Mouse (Mus musculus): ENCODE data around the gene Tenm4. TPM values are rescaled to one million over a fixed set of nuclear protein-coding genes. Genes with fewer than 3 reads are reported as not detected.

The Tenm4 gene
- polyA plus RNA-seq, 1 experiment from 2014 or later: 4.5 TPM

DNA sequence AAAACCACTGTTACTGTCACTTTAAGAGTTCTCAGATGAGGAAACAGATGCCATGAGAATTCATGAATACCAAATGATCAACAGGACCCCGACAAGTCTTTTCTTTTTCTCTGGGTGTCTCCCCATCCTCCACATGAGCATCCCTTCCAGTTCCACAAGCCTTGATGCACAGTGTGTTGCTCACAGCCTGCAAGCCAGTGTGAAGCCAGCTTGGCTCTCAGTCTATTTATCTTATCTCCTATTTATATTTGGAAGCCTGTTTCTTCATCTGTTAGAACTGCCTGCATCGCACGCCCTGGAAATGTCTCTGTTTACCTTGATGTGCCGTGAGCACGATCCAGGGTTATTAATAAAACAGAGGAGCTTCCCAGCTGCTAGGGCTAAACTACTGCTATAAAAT, 169.8 kb downstream of the Tenm4 start:
- no peak for DNase-seq (ENCODE audit: low spot score)

- no peak for DNase-seq (ENCODE audit: low spot score)
Measured at GRCm38 (mm10) chr7:96341479-96341878, 170.4 kb downstream of the Tenm4 start.

DNA sequence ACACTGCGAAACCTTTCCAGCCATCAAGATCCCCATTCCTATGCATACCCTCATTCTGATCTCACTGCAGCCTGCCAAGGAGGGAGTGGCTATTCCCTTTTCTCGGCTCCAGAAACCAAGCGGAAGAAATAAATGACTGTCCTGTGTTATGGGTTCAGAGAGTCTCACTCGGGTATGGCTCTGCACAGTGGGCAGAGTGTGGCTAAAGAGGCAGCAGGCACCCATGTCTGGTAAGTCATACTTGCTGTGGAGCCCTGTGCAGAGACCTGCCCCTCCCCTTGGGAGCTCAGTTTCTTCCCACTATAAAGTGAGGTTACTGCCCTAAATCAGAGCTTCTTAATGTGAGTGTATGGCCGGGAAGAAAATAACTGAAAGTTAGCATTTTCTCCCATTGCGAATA, 171.9 kb downstream of the Tenm4 start:
- no peak for DNase-seq (ENCODE audit: low spot score)

DNA sequence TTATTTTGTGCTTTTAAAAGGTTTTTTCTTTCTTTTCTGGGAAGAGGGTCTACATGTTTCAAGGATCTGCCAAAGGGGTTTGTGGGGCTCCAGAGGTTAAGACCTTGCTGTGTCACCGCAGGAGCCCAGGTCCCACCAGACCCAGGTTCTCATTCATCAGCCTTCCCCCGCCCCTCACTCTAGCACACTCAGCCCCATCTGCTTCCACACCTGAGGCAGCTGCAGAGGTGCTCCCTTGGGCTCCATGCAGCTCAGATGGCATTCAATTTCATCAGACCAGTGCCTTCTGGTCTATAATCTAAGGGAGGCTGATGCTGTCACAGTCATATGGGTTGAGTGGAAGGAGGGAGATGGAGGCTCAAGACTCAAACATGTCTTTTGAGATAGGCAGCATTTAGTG, 172.6 kb downstream of the Tenm4 start:
- no peak for DNase-seq (ENCODE audit: low spot score)

GRCm38 (mm10) chr7:96352671-96353070, 181.6 kb downstream of the Tenm4 start:
- no peak for DNase-seq (ENCODE audit: low spot score)

DNA sequence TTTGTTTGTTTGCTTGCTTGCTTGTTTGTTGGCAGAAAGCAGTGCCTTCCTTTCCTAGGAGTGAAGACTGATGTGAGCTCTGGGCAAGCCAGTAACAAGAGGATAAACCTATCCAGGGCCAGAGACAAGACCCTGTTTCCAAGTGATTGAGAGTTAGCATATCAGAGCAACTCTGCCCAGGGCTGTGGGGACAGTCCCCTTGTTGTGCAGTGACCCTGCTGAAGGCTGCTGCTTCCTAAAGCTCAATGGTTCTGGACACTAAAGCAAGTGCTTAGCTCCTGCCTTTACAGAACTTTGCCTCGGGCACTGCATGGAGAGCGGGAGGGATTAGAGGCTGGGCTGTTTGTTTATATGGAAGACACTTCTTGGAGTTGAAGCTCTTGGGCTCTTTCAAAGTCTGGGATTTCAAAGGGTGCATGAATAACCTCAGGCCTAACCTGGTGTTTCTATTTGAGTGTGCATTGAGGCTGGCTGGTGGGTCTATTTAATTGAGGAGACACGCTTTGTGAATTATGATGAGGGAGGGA, 185.3 kb downstream of the Tenm4 start:
- no peak for DNase-seq (ENCODE audit: low spot score)

DNA sequence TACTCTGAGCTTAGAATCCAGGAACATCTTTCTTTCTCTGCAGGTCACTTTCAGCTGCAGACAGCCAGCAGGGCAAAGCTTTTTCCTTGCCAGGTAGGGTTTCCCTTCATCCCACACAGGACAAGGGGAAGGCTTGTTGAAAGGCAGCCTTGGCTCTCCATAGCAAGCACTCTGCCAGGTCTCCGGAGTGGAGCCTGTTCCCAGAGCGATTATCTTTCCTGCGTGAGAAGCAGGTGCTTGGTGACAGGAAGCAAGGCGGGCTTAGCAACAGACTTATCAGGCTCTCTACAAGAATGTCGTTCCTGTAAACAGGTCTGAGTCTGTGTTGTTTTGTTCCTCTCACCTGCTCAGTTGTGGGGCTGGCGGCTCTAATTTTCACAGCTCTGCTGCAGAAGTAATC, 186.5 kb downstream of the Tenm4 start:
- DNase-seq (ENCODE audit: low spot score): no peak

DNA sequence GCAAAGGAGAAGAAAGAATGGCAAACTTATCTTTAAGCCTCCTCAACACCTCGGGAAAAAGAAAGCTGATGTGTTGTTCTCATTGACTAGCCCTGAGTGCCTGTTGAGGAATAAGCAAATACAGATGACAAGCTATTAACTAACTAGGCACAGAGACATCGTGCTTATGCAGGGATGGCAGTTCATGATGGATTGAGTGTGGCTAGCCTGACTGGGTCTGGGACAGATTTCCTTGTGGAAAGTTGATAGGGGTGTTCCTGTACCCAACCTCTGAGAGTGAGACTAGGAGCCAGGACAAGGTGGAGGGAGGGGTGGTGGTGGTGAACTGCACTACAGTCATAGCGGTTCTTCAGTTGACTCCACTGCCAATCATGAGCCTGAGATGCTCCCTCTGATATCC, 192.3 kb downstream of the Tenm4 start:
- DNase-seq (ENCODE audit: low spot score): no peak

GRCm38 (mm10) chr7:96369947-96370346, 198.9 kb downstream of the Tenm4 start:
- DNase-seq (ENCODE audit: low spot score): no peak

DNA sequence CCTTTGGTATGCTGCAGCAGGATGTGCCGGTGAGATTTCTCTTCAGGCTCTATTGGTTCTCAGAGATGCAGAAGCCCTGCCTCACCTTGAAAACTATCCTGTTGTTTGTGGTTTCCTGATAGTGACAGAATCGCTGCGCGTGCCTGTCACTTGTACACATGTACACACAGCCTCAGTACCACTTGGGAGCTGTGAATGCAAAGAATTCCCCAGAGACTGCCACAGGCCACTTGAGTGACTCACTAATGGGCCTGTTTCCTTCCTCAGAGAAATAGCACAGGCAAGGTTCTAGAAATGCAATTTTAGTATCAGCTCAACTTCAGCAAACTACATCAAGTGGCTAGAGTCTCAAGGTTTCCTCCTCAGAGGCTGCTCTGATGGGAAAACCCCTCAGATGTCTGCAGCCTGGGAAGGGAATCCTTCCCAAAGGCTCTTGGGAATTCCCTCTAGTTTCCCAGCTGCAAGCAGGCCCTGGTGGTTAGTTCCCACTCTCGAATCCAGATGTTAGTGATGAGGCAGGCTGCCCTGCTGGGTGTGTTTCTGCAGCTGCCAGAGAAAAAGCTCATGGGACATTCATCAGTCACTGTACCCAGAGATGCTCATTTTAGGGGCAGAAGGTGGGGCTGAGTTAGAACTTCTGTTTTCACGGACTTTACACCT, 203.1 kb downstream of the Tenm4 start:
- no peak for DNase-seq (ENCODE audit: low spot score)

DNA sequence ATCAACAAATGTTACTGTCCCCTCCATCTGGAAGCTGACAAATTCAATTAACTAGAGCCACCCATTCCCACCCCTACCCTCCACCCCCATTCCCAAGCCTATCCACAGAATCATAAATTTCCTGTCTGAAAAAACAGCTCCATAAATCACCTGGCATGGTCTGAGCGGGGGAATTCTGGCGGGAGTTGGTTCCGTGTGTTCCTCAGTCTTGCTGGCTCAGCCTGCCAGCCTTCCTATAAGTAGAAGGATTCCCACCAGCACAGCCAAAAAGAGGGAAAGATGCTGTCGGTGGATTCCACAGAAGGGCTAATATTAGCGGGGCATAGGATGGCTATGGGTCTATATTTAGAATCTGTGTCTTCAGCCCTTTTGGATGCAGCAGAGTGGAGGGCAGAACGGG, 204.5 kb downstream of the Tenm4 start:
- no peak for DNase-seq (ENCODE audit: low spot score)

- no peak for DNase-seq (ENCODE audit: low spot score)
Measured at GRCm38 (mm10) chr7:96383686-96384528, 212.9 kb downstream of the Tenm4 start.

DNA sequence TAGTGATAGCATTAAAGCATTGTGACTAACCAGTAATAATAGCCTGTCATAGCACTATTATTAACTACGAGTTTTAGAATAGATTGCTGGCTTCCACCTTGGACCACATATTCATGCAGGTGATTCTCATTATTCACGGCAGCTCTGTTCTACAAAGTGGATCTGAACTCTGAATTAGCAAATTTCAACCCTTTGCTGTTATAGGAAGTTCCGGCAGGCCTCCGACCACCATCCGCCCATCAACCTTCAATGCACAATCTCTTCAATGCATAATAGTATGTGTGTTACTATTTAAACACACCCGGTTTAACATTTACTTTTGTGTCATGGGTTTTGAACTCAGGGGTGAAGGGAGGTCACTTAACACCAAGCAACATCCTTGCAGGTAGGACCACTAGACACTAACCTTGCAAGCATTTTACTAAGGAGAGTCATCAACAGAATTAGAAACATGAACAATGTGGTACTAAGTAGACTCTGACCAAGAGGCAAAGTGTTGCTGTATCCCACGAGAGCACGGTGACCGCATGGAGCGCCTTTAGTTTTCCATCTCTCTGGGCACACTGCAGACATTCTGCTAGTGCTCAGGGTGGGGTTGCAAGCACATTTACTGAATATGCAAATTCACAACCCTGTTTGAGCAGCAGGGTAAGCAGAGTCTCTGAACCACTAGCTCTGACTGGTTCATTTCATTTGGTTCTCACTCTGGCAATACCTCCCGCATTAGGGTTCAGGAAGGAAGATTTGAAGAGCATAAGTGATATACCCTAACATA, 213.9 kb downstream of the Tenm4 start:
- DNase-seq (ENCODE audit: low spot score): no peak

DNA sequence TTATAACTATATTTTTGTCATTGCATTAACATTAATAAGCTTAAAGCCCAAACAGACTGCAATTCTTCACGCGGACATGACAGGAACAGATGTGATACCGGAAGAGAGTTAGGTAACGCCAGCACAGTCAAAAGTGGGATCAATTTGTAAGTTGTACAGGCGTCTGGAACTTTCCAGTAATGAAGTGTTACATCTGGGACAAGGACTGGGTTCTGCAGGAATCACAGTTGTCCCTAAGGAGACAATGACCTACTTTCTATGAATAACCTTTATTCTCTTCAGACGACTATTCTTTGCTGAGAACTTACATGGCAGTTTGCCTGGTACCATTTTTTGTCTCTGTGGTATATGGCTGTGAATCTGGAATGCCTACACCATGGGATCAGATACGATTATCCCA, 214.8 kb downstream of the Tenm4 start:
- no peak for DNase-seq (ENCODE audit: low spot score)

GRCm38 (mm10) chr7:96390034-96390670, 219.1 kb downstream of the Tenm4 start:
- DNase-seq (ENCODE audit: low spot score): no peak

GRCm38 (mm10) chr7:96390894-96391293, 219.8 kb downstream of the Tenm4 start:
- no peak for DNase-seq (ENCODE audit: low spot score)

GRCm38 (mm10) chr7:96391797-96392472, 220.9 kb downstream of the Tenm4 start:
- DNase-seq (ENCODE audit: low spot score): no peak

DNA sequence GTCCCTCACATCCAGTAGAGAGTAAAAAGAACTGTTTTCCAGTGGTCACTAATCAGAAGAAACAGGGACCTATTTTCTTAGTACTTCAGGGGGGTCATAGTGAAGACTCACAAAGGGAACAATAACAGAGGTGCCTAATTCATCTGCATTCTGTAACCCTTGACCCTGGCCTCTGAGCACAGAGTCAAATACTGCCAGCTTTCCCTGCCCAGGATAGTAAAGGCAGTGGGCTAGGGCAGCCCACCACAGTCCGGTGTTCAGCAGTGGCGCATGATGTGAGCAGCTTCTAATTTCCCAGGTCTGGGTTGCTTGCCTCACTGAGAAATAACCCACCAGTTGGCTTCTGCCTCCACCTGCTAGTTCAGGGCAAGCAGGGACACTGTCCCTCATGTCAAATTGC, 221.6 kb downstream of the Tenm4 start:
- DNase-seq (ENCODE audit: low spot score): no peak

GRCm38 (mm10) chr7:96397940-96398339, 226.9 kb downstream of the Tenm4 start:
- no peak for DNase-seq (ENCODE audit: low spot score)

GRCm38 (mm10) chr7:96400411-96400810, 229.4 kb downstream of the Tenm4 start:
- DNase-seq (ENCODE audit: low spot score): no peak

Data from thymus, postnatal 0 days (tissue).